Mouse (Mus musculus) midbrain, embryonic 16.5 days (tissue): ENCODE results near the gene Epb42. TPM values are rescaled to one million over a fixed set of nuclear protein-coding genes. Genes with fewer than 3 reads are reported as not detected.

Experiments
- ATAC-seq: fragments of 200-750 bp; cut with Nextera tagmentation; 2 replicates; pipeline ENCODE4 v1.8.0; 2017; ENCODE audit warnings: moderate TSS enrichment
- H3K27ac ChIP-seq: fragments of 300-500 bp; sonication (generic); 2 replicates; pipeline ENCODE4 v1.5.1; 2014; ENCODE audit warnings: mild to moderate bottlenecking, low read length, mixed read lengths
- H3K27me3 ChIP-seq: fragments of 300-500 bp; sonication (generic); 2 replicates; pipeline ENCODE4 v1.6.1; 2014; ENCODE audit warnings: low read depth, low read length, mixed read lengths; ENCODE audit not compliant: control insufficient read depth, insufficient read depth
- H3K36me3 ChIP-seq: fragments of 300-500 bp; sonication (generic); 2 replicates; pipeline ENCODE4 v1.6.1; 2014; ENCODE audit warnings: mild to moderate bottlenecking, low read length, moderate library complexity, mixed read lengths; ENCODE audit not compliant: control insufficient read depth, insufficient read depth
- H3K4me1 ChIP-seq: fragments of 300-500 bp; sonication (generic); 2 replicates; pipeline ENCODE4 v1.6.1; 2014; ENCODE audit warnings: mild to moderate bottlenecking, low read length, mixed read lengths; ENCODE audit not compliant: control insufficient read depth, insufficient read depth
- H3K4me2 ChIP-seq: fragments of 300-500 bp; sonication (generic); 2 replicates; pipeline ENCODE4 v1.6.1; 2014; ENCODE audit warnings: mild to moderate bottlenecking, low read length, mixed read lengths
- H3K4me3 ChIP-seq: fragments of 300-500 bp; sonication (generic); 2 replicates; pipeline ENCODE4 v1.5.1; 2014; ENCODE audit warnings: low read depth, mild to moderate bottlenecking, low read length, moderate library complexity, mixed read lengths
- H3K9ac ChIP-seq: fragments of 300-500 bp; sonication (generic); 2 replicates; pipeline ENCODE4 v1.6.1; 2014; ENCODE audit warnings: low read depth, low read length, mixed read lengths
- H3K9me3 ChIP-seq: fragments of 300-500 bp; sonication (generic); replicated peaks from 2 replicates; pipeline ENCODE4 v1.6.1; 2014; ENCODE audit warnings: mild to moderate bottlenecking, low read length, mixed read lengths; ENCODE audit not compliant: control insufficient read depth, poor library complexity, severe bottlenecking
- WGBS: fragments of 180-500 bp; shearing (Covaris S2); extraction: QIAGEN DNeasy Blood & Tissue Kit; methylation state at CpG from one replicate; pipeline ENCODE4 v1.1.7; 2014; 5-methylcytosine and 5-hydroxymethylcytosine counted together
- polyA plus RNA-seq: library from polyadenylated mRNA; unstranded; fragments of >200 nt; fragmentation: Nextera tagmentation; extraction: Ambion mirVana; gene quantifications from 2 replicates; pipeline ENCODE4 v1.2.1, GENCODE M21; 2015

The Epb42 gene
- 0.16 and 0.25 TPM in 2 replicates for polyA plus RNA-seq

DNA sequence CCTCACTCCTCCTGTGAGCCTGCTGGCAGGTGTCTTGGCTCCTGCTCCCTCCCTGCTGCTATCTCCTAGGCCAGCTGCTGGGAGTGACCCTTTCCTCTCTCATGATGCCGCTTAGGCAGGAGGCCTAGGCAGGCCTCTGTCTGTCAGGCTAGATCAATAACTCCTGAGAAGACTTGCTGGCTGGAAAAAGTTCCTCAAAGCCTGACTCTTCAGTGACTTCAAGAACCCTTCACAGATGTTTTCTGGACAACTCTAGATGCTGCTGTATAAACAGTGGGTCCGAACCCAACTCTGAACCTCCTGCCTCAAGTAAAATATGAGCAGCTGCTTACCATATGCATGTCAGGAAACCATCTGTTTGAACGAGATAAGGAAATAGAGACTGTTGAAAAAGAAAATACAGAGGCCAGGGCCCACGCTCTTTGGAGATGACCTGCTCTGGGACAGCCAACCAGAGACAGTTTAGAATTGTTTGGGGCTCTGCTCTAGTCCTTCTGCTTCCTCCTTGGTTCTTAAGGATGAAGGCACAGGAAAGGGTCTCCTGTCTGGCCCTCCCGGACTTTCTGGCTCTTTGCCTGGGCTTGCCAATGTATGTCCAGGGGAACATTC lies at the start of gene Epb42:
Gene Epb42, minus strand, starts transcription at position 340 of the 609 bp plus-strand sequence.
- WGBS = 78% methylated on average over 5 of the region's 5 CpGs
- H3K9me3 ChIP-seq = no peaks in the 10 kb centered on the region
- no peak within 1 kb of the TSS for H3K4me2 ChIP-seq
- no peak within 1 kb of the TSS for H3K9ac ChIP-seq
- no peaks in the 10 kb centered on the region for H3K4me1 ChIP-seq
- no peaks in the 10 kb centered on the region for H3K36me3 ChIP-seq
- no peak within 1 kb of the TSS for H3K27ac ChIP-seq
- no peaks in the 10 kb centered on the region for H3K27me3 ChIP-seq
- no peak for ATAC-seq
- no peak within 1 kb of the TSS for H3K4me3 ChIP-seq

DNA sequence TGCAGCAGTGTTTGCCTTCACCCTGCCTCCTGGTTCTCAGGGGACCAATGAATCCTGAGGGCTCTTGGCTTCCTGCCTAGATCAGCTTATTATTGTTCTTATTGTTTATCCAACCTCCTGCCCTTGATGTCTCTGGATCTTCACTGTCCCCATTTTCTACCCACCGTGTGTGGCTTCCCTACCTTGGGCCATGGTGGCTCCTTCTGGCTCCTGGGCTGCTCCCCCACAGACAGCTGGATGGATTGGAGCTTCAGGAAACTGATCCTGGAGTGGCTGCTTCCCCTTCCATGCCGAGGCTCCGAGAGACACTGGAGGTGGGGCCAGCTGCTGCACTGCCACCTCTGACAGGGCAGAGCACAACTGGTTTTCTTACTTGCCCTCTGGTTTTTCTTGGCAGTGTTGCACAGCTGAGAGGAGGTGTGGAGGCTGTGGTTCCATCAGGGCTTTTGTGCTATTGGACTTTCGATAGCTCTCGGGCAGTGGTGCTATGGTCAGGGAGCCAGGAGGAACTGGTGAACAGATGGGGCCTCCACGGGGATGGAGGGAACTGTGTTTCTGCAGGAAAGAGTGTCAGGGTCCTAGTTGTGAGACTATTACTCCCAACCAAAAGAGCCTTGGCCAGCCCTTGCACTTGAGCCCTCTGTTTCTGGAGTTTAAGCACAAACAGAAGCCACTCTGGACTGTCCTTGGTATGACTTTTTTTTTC lies 48.8 kb upstream of the Epb42 start, which contains the start of gene Tgm5:
Gene Tgm5, minus strand, starts transcription at position 362 of the 706 bp plus-strand sequence.
- ATAC-seq = no peak

DNA sequence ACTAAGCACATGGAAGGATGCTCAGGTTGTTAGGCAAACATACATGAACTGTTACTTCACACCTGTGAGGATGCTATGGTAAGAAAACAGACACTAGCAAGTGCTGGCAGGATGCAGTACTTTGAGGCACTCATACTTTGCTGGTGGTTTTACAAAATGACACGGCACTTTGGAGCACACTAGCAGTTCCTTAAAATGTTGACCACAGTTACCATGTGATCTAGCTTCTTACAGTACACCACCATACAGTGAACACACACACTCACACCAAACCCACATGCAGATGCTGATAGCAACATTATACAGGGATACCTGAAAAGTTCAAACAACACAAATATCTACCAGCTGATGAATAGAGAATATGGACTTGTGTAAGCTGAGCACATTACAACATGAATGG lies 45.8 kb upstream of the Epb42 start:
- WGBS = 92% methylated on average over 1 of the region's 1 CpGs
- ATAC-seq = no peak
- no peak overlapping the region for H3K9ac ChIP-seq

More for the DNA sequence above, 48.8 kb upstream of the Epb42 start, which contains the start of gene Tgm5:
- no peak within 1 kb of the TSS for H3K4me2 ChIP-seq
- H3K9ac ChIP-seq = no peak within 1 kb of the TSS
- WGBS = 52% methylated on average over 6 of the region's 6 CpGs
- no peak within 1 kb of the TSS for H3K27ac ChIP-seq
- H3K27me3 ChIP-seq = no peaks in the 10 kb centered on the region
- no peaks in the 10 kb centered on the region for H3K9me3 ChIP-seq
- no peaks in the 10 kb centered on the region for H3K4me1 ChIP-seq
- no peaks in the 10 kb centered on the region for H3K36me3 ChIP-seq
- no peak within 1 kb of the TSS for H3K4me3 ChIP-seq

DNA sequence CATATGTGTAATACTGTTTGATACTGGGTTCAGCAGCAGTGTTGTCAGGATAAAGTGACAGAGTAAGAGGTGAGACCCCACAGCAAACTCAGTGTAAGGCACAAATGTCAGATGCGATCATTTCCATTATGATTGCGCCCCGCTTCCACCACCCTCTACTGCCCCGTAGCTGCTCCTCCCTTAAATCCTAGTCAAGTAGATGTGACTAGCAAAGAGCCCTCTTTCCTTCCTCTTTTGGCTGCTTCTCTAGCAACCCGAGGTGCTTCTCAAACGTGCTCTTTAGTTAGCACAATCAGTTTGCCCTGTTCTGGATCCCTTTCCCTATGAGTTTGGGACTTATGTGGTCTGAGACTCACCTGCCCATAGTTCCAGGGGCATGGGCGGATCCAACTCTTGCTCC lies 37.9 kb upstream of the Epb42 start:
- H3K36me3 ChIP-seq = no peaks in the 10 kb centered on the region
- H3K9me3 ChIP-seq = no peaks in the 10 kb centered on the region
- no peak overlapping the region for H3K9ac ChIP-seq
- no peaks in the 10 kb centered on the region for H3K27me3 ChIP-seq
- H3K4me1 ChIP-seq = no peaks in the 10 kb centered on the region
- no peak overlapping the region for H3K4me3 ChIP-seq
- no peak overlapping the region for H3K4me2 ChIP-seq
- H3K27ac ChIP-seq = no peak overlapping the region
- no peak for ATAC-seq
- WGBS = 84% methylated on average over 7 of the region's 7 CpGs

More for the DNA sequence above, 45.8 kb upstream of the Epb42 start:
- H3K4me1 ChIP-seq = no peaks in the 10 kb centered on the region
- no peak overlapping the region for H3K4me2 ChIP-seq
- no peaks in the 10 kb centered on the region for H3K9me3 ChIP-seq
- H3K27me3 ChIP-seq = no peaks in the 10 kb centered on the region
- H3K27ac ChIP-seq = no peak overlapping the region
- no peaks in the 10 kb centered on the region for H3K36me3 ChIP-seq
- no peak overlapping the region for H3K4me3 ChIP-seq

DNA sequence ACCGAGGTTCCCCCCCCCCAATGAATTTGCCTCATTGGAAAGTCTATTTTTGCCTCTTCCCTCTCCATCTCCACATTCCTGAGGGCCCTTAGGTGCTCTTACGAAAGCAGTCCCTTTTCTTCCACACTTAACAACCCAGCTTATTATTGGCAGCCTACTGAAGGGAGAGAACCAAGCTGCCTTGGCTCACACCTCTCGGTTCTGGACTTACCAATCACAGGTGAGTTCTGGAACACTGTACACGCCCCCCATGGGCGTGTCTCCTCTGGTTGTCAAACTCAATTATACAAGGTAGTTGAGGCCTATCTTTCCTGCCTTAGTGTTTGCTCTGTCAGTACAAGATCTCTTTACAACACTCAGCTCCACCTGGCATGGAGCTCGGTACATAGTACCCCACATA lies 35.0 kb upstream of the Epb42 start:
- 75% methylated on average over 6 of the region's 6 CpGs for WGBS
- no peak overlapping the region for H3K9ac ChIP-seq

DNA sequence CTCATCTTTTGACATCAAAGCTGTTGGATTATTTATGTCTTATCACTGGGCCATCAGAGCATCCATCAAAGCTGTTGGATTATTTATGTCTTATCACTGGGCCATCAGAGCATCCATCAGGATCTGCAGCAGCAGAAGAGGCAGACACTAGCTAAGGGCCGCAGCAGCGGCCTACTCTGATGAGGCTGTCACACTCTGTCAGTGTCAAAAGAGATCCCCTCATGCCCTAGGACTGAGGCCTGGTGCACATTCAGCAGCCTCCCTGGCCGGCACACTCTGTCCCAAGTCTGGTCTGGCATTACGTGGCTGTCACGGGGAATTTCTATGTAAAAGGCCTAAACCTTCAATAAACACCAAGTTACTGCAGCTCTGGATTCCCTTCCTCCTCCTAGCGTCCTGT lies 32.6 kb upstream of the Epb42 start:
- no peaks in the 10 kb centered on the region for H3K4me1 ChIP-seq
- H3K27ac ChIP-seq = no peak overlapping the region
- WGBS = 63% methylated on average over 6 of the region's 6 CpGs
- no peaks in the 10 kb centered on the region for H3K9me3 ChIP-seq
- H3K9ac ChIP-seq = no peak overlapping the region
- no peaks in the 10 kb centered on the region for H3K27me3 ChIP-seq
- no peak overlapping the region for H3K4me3 ChIP-seq
- no peak overlapping the region for H3K4me2 ChIP-seq
- no peaks in the 10 kb centered on the region for H3K36me3 ChIP-seq
- ATAC-seq = no peak

More for the DNA sequence above, 35.0 kb upstream of the Epb42 start:
- no peak overlapping the region for H3K27ac ChIP-seq
- H3K4me1 ChIP-seq = no peaks in the 10 kb centered on the region
- H3K9me3 ChIP-seq = no peaks in the 10 kb centered on the region
- H3K36me3 ChIP-seq = no peaks in the 10 kb centered on the region
- no peaks in the 10 kb centered on the region for H3K27me3 ChIP-seq
- no peak overlapping the region for H3K4me3 ChIP-seq
- no peak for ATAC-seq
- no peak overlapping the region for H3K4me2 ChIP-seq

DNA sequence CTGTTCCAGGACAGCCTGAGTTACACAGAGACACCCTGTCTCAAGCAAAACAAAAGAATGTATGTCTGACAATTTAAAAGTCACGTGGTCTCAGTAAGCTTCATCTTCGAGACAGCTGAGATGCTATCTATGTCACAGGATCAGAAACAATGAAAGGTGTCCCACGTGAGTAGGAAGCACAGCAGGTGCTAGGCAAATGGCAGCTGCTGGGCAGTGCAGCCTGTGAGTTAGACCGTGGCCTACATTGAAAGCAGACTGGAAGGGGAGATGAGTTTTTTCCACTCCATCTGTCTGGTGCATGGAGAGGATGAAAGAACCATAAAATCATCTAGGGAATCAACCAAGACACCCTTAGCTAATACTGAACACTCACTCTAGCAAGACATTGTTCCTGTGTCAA lies 30.2 kb upstream of the Epb42 start:
- H3K4me3 ChIP-seq = no peak overlapping the region
- no peaks in the 10 kb centered on the region for H3K36me3 ChIP-seq
- no peak overlapping the region for H3K4me2 ChIP-seq
- H3K9ac ChIP-seq = no peak overlapping the region
- H3K27me3 ChIP-seq = no peaks in the 10 kb centered on the region
- 65% methylated on average over 4 of the region's 4 CpGs for WGBS
- no peaks in the 10 kb centered on the region for H3K4me1 ChIP-seq
- no peaks in the 10 kb centered on the region for H3K9me3 ChIP-seq
- no peak overlapping the region for H3K27ac ChIP-seq
- no peak for ATAC-seq

DNA sequence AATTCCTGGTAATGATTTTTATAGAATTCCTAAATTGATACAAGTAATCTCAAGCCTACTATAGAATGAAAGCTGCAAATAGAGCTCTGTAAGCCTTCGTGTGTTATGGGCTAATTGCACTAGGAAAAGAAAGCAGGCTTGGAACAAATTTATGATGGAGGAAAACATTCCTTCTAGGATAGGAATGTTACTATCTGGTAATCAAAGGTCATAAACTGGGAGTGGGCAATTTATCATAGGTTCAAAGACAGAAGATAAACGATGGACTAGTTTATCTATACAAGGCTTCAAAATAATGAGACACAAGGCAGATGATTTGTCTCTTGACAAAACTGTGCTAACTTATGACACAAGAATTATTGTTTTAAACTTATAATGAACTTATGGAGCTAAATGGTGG lies 24.4 kb upstream of the Epb42 start:
- no peaks in the 10 kb centered on the region for H3K9me3 ChIP-seq
- no peak overlapping the region for H3K4me3 ChIP-seq
- H3K27ac ChIP-seq = no peak overlapping the region
- no peaks in the 10 kb centered on the region for H3K27me3 ChIP-seq
- 99% methylated on average over 2 of the region's 2 CpGs for WGBS
- no peaks in the 10 kb centered on the region for H3K36me3 ChIP-seq
- no peak overlapping the region for H3K4me2 ChIP-seq
- no peak for ATAC-seq
- no peak overlapping the region for H3K9ac ChIP-seq
- H3K4me1 ChIP-seq = no peaks in the 10 kb centered on the region

DNA sequence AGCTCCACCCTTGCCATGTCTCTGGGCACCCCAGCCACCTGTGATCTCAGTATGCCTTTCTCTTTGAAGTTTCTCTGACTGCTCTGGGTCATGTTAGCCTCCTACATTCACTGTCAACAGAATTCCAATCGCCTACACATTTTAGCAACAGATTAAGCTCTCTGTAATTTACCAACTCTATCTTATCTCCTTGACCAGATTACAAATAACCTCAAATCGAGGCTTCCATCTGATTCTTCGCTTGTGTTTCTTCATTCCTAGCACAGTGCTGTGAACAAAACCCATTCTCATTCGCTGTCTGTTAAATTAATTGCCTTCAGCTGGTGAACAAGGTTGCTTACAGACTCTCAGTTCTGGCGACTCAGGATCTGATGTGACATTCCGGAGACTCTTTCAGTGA lies 21.1 kb upstream of the Epb42 start:
- Histone ChIP-seq H3K4me3 (no peak overlapping the region), H3K27me3 (no peaks in the 10 kb centered on the region), H3K36me3 (no peaks in the 10 kb centered on the region), H3K27ac (no peak overlapping the region), H3K9me3 (no peaks in the 10 kb centered on the region), H3K9ac (no peak overlapping the region), H3K4me2 (no peak overlapping the region), H3K4me1 (no peaks in the 10 kb centered on the region)
- no peak for ATAC-seq
- 80% methylated on average over 6 of the region's 6 CpGs for WGBS
